Mouse (Mus musculus) CD4-positive, CD25-positive, alpha-beta regulatory T cell, adult 4 months (primary cell): ENCODE data around the gene P2ry12. TPM values are rescaled to one million over a fixed set of nuclear protein-coding genes. Genes with fewer than 3 reads are reported as not detected.

Source experiments
- ATAC-seq: one replicate; pipeline ENCODE4 v1.8.0; 2017
- polyA plus RNA-seq, 2 experiments: library from polyadenylated mRNA; unstranded; fragments of 100-300 nt; shearing (Covaris generic); gene quantifications; one replicate each; pipeline ENCODE4 v1.2.1; 2017

The P2ry12 gene
- polyA plus RNA-seq, 2 experiments from 2014 or later: 0.48 TPM; not detected in 1

DNA sequence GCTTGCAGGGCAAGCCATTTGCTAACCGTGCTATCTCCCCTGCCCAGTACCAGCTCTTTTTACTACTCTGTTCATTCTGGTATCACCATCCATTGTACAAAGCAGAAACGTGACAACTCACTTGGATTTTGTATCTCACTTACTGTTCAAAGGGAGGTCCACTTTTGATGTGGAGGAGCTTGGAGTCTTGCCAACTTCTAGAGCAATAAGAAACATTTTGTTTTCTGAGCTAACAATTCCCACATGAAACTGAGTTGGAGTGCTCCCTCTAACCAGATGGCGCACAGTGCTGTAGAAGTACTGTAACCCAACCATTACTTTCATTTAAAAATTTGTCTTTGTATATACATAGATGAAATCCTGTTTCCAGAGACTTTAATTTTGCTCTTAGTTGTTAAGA is 31.8 kb downstream of the P2ry12 start:
- no peak for ATAC-seq

DNA sequence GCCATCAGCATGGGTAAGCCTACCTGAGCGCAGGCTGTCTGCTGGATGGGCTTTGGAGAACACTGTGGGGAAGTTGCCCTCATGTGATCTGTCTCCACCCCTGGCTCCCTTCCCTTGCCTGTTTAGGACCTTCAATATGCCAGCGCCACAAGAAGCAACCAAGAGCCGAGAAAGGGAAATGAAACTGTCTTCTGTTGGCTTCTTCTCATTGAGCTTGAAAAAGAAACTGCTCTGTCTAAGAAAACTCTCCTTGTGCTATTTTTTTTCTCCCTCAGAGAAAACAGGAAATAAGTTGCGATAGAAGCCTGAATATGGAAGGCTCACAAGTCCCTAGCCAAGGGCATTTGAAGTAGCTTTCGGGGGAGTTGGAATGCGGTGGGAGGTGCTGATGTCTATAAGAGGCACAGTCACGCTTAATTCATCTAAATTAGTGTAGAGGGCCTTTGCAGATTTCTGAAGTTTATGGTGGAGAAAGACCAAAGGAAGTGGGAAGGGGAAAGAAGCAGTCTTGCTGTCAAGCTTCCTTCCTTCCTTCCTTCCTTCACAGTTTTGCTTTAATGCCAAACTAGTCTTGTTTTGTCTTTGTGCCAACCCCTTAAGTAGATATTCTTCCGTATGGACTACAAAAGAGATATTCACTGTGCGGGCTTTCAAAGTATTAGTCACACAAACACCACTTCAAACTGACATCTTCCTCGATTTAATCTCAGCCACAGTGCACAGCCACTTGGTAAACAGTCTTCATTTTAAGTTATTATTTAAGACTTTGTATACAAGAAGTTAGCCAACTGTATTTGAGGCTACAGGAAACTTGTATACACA is 33.7 kb downstream of the P2ry12 start:
- peak; percentile 60 for ATAC-seq

DNA sequence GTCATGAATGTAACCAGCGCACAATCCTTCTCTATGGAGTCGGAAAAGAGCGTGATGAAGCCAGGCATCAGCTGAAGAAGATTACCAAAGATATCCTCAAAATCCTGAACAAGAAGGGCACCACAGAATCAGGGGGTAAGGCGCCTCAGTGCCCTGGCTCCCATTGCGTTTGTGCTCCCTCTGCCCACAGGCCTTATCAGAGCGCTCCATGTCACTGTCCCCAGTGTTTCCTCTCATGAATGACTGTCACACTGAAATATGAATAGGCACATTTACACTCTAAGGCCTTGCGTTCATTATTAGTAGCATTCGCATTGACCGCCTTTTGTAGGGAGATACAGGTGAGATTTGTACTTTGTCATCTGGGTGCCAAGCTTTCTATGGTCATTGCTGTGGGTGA is 35.0 kb downstream of the P2ry12 start:
- no peak for ATAC-seq

DNA sequence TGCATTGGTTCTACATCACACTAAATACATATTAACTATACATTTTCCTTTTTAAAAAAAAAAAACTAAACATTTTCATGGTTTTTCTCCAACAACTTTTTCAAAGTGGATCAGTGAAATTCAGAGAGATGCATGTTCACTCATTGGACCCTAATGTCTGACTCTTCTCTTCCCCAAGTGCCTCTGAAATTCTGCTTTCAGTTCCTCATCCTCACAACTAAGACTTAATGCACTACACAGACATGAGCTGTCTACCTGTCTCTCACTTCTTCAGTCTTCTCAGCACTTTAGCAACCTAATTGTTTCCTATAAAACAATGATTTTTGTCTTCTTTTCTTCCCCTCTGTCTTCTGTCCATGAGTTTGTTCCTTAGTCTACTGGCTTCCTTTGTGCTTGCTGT is 37.3 kb downstream of the P2ry12 start:
- ATAC-seq: no peak

DNA sequence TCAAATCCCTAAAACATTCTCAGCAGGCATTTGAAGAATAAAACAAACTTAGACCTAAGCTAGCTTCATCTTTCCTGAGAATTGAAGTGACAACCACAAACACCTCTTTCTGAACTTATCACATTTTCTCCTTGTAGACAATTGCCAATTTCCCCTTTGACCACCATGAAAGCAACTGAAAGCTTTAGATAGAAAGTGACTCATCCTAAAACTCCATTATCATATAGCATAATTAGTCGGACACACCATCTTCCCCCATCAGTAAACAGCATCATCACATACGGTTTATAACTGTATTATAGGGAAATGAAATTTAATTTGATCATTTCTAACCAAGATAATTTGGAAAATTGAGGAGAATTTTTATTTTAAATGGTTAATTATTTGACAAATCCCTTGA is 40.4 kb downstream of the P2ry12 start:
- no peak for ATAC-seq

DNA sequence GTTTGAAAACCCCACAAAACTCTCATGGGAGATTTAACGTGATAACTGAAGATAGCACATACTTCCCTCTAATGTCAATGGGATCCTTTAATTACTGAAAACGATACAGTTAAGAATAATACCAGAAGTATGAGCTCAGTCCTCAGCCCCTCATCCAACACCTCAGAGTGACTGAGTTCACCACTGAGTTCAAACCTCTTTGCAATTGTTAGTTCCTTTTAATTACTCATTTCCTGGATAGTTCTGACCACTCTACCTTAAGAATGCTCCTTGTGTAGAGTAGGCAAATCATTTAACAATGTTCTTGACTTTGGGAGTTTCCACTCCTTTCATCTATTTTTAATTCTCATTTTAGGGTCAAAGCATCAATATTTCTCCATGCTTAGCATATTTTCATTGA is 43.3 kb downstream of the P2ry12 start:
- no peak for ATAC-seq

DNA sequence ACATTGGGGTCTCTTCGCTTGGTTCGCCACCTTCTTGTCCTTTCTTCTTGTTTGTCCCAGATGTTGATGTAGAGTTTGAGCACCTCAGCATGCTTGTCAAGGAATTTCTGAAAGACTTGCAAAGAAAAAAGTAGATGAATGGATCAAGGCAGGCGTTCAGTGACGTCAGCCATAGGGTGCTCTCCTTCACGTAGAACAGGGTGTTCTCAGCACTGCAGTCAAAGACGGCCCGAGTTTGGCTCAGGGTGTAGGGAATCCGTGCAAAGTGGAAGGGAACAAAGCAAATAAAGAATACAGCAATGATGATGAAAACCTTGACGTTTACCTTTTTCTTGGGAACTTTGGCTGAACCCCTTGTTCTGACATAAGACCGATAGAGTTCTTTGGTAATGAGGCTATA is 45.5 kb downstream of the P2ry12 start:
- no peak for ATAC-seq

DNA sequence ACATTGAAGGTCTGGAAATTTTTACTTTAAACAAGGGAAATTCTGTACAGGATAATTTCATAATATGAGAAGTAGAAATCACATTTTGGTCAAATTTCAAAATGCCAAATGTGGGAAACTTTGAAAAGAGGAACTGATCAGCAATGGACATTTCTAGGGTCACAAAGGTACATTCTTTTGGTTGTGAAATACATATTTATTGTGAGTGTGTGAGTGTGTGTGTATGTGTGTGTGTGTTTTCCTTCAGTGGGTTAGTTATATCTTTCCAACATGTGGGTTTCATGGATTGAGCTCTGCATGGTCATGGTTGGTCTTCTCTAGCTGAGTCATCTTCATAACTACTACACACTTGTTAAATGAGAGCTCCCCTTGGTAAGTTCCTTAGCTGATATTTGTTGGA is 50.3 kb downstream of the P2ry12 start:
- no peak for ATAC-seq

DNA sequence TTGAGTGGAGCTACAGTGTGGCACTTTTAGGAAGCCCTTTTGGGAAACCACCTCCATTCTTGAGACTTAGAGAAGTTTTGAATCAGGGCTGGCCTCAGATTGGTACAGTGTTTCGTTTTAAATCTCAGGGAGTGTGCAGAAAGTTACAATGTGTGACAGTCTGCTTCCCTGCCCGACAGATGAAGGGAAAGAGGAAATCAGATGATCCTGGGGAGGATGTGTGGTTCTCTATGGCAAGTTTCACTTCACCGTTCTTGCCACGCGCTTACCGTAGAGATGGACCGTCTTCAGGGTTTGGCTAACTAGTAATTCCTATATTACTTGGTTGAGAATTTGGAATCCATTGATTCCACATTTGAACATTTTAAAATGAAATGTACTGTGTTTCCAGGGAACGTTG is 50.9 kb downstream of the P2ry12 start:
- ATAC-seq: no peak

DNA sequence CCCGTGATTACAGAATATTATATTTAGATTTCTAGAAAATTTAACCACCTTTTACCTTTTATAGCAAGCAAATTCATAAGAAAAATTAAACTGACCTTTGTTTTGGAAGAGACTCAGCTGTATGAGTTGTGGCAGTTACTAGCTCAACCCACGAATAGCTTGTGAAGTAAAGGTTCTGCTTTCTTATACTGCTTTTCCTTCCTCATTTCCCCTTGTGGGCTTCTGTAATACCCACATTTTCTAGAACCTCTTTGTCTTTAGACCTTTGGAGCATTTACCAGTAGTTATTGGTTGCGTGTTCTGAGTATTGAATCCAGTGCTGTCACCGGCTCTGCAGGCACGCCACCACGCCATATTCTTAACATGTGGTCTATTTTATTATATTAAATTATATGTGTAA is 51.9 kb downstream of the P2ry12 start, which contains the start of gene P2ry13:
P2ry13 (minus strand) TSS at position 156 of the 400 bp plus-strand sequence.
- ATAC-seq: no peak

DNA sequence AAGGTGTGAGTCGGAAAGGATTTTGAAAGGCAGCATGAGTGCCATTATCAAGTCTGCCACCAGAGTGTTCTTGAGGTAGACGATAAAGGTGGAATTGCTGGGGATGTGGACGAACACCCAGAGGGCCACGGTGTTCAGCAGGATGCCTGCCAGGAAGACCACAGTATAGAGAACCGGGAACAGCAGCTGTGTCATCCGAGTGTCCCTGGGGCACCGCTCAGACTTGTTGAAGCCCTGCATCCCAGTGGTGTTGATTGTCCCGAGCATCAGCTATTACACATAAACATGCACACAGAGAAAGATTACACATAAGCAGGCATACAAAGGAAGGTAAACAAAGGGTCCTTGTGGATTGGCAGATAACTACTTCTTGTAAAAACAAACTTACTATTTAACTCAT is 52.6 kb downstream of the P2ry12 start:
- ATAC-seq: no peak

DNA sequence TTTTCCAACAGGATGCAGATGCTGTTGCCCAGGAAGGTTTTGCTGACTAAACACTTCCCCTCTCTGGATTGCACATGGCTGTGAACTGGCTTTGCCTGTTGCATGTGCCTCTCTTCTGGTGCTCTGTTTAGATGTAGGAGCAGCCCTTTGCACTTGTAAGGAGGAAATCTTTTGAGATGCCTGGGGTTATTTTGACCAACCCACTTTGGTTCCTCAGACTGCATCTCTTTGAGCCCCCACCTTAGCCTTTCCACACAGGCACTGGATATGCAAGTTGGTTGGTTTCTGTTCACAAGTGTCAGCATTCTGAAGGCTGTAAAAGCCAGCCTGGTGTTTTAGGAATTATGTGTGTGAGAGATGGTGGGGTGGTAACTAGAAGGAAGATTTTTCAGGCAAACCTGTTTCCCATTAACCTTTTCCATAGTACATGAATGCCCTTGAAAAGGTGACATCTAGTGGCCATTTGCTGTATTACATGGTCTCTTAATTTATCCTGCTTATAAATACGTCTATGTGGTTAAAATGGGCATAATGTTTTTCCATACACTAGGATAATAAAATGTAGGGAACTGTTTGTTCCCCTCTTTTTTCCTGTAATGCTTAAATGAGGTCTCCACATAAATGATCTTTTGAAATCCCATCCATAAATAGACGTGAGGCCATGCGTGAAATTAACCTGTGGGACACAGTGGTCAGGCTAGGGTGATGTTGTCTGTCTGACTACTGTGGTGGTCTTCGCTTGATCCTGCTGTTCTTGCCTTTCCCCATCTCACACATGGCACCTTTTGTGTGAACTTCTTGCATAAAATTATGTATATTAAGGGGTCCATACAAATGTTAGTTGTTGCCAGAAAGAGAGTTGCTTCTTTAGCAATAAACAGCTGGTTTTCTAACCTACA is 53.8 kb downstream of the P2ry12 start:
- peak; percentile 72 for ATAC-seq

DNA sequence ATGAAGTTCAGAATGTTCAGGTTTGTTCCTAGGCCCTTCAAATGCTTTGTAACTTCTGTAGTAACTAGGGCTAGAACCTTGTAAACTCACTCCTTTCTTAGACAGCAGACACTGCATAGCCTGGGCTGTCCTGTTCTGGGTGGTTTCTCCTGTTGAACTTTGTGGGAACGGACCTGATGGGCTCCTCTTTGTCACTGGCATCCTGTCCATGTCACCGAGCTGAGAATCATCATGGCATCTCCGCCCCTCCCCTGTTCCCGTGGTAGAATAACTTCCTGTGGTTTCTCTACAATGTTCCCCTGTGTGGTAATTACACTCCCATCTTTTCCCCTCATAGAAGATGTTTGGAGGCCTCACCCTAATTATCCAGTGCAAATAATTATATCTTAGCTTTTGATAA is 56.7 kb downstream of the P2ry12 start:
- ATAC-seq: peak; percentile 34

DNA sequence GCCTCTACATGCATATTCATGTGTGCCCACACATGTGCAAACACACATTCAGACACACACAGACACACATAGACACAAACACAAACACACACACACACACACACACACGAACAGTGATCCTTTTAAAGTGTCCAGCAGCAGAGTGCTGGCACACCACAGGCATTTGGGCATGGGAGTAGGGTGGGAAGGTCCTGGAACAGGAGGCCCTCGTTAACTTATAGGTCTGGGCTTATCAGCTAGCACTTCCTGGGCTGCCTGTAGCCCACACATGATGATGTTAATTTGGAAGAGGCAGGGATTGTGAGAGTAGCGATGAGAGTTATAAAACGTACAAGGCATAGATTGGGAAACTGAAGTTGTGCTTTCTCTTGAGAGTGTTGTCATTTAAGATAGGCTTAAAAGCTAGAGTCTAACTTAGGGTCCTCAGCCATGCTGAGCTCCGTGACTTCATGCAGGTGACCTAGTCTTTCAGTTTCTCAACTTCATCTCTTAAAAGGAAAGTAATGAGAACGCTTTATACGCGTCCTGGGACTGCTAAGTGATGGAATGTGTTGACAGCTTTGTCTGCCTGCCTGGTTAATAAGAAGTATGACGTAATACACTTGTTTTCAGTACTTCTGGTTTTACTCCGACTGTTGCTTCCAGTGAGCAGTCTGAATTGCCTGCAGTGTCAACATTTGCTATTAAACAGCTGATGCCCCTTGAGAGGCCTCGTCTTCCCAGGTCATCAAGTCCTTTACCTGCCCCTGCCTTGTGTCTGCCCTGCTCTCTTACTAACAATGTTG is 57.8 kb downstream of the P2ry12 start:
- ATAC-seq: no peak

DNA sequence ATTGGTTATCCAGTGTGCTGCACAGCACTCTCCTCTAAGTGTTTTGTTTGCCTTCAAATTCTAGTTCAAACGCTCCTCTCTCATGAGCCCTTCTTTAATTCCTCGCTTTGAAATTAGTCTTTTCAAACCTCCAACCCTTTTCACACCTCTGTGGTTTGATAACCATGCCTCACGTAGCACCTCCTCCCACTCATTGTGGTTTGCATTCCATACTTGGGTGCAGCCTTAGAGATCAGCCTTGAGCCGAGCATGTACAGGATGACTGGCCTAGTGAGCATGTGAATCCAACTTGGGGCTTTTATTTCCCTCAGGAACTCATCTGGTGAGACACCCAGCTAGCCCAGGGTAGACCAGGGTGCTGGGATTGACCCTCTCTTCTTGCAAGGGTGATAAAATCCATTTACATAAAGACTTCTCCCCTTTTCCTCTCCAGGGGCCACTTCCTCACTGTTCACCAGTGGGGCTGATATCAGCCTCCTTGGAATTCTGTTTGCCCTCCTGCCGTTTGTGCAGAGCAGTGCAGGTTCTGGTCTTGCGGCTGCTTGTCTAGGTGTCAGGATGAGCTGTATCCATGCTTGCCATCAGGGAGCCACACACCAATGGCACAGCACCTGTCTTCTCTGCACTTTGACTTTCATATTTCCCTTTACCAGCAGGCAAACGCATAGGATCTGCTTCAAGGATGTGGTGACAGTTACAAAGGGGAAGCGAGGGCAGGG is 58.7 kb downstream of the P2ry12 start:
- peak; percentile 69 for ATAC-seq

DNA sequence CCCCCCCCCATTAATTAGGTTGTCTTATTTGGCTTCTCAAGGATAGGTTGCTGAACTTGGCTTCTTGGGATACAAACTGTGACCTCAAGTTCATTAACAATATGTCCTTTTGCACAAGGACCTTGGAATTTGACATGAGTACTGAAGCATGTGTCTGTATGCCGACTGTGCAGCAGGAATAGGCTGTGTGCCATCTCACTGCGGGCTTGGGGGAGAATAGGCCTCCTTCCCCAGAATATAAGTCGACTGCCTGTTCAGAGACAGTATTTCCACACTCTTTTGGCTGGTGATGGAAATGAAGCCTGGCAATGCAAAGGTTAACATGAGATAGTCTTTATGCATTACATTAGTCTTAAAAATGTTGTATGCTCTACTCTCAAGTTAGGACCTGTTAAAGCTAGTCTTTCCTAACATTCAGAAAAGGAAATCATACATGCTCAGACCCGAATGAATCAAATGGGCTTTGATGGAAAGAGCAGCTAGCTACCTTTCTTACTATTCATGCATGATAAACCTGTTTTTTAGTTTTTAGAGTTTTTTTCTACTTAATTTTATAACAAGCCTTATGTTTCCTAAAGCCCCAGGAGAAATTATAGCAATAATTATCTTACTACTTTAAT is 65.2 kb downstream of the P2ry12 start:
- ATAC-seq: no peak

DNA sequence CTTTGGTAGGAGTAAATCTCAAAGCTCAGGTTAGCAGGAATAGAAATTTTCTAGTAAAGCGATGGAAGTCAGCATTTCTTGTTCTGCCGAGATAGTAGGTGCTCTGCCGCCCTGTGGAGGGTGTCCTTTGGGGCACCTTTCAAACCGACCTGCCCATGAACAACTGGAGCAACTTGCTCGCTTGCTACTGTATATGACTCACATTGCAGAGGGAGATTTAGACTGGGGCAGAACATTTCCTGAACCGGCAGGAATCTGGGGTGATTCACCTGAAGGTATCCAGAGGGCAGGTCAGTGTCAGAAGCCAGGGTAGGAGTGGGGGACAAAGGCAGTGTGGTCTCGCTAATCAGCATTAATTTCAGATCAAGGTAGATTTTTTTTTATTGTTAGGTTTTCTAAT is 67.7 kb downstream of the P2ry12 start, which contains the start of gene Gpr87:
Gpr87 (minus strand) TSS at position 167 of the 400 bp plus-strand sequence.
- ATAC-seq: no peak

DNA sequence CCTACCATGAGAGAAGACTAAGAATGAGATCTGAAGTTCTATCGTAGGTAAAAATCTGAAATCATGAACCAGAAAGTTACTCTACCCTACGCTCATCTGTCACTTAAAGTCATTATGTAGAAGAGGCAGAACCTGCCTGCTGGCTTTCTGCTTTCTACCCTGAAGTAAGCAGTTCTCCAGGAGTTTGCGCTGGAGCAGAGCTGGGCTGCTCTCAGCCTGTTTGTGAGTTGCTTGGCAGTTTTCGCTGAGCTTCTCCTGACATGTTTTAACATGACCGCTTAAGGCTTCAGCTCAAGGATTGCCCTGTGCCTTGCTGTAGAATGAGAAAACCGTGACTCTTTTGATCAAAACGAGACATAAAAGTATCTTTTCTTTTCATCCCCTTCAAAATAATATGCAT is 68.6 kb downstream of the P2ry12 start:
- no peak for ATAC-seq

DNA sequence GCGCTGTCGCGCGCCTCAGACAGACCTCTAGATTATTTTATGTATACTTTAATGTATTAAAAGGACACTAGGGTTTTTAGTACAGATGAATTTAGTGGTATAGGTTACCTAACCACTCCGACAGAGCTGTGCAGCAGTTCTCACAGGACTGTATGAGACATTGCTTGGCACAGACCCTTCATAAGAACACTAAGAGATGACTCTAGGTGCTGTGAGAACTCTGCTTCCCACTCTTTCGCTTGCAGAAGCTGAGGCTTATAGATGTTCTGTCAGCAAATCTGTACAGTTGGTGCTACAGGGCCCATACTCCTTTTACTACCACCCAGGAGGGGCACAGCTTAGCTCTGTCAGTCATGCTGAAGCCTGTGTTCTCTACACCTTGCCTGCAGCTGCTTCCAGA is 71.0 kb downstream of the P2ry12 start:
- ATAC-seq: no peak

DNA sequence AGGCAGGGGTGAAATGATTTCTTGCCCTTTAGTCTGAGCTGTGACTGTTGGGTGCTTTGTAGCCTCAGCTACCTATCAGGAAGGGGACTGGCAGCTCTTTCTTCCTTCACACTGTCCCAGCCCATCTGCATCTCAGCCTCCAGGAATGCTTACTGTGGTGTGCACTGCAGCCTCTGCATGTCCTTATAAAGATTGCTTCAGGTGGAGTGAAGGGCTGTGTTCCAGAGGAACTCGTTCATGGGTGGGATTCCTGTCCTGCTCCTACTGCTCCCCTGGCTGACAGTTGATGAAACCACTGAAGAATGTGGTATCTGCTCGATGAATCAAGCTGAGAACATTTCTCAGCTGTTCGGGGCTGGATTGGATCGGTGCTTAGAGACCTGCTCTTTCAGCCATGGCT is 75.3 kb downstream of the P2ry12 start:
- ATAC-seq: no peak

DNA sequence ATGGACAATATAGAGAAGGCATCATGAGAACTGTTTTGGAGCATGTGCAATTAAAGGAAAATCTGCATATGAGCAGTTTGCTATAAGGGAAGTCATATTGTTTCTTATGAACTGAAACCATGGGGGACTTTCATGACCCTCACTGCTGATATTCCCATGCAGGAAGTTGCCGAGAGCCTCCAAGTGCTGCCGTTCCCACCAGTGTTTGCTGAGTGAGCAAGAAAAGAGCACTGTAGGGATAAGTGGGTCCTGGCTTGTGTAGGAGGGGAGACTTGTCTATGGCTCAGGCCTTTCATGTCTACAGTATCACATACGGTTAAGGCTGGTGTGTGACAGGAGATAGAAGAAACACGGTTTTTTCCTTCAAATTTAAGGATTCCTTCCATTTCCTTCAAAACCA is 77.0 kb downstream of the P2ry12 start:
- no peak for ATAC-seq

DNA sequence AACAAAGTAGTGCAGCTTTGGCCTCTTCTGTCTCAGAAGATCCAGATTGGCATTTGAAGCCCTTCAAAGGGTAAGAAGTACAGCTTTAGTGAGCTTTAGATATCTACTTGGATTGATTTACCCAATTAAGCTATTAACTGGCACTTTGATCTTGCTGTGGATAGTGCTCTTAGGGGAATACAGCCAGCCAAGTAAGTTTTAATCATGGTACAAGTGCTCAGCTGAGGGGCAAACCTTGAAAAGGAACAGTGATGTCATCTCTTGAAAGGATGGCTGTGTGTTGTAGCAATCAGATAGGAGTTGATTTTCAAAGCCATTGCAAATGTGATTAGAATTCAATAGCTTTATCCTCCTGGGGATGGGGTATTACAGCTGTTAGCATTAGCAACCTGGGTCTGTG is 80.5 kb downstream of the P2ry12 start:
- ATAC-seq: no peak
